ENCODE assay signal across 14 mouse cellular contexts in genomic region chr19:32365111-32365510, GRCm38 (mm10). TPM values are rescaled to one million over a fixed set of nuclear protein-coding genes. Genes with fewer than 3 reads are reported as not detected.
DNase-seq lines count a peak whose midpoint lies in the region; ATAC-seq lines count a peak whose summit lies in the region.
"Had no signal": no experiment of that assay in that cellular context is flagged by ENCODE, and none has a peak within 500 bp of the region (broad histone marks: within the 10 kb centered on the region; RNA-seq: fewer than 3 reads in every experiment).

No protein-coding gene starts in this region.

- DNase-seq in CD4-positive, CD25-positive, alpha-beta regulatory T cell, adult 2 months (ENCODE audit: low read depth, low spot score): peak; percentile 61
- peak; percentile 49 for DNase-seq in layer of hippocampus, adult 9-11 months
- no peak for DNase-seq in layer of hippocampus, postnatal 36 days
- peak; percentile 64 to 83 for DNase-seq in frontal cortex, postnatal 36 days (ENCODE audit: low spot score in 2 of 2)
- peak; percentile 43 for DNase-seq in right cerebral cortex, postnatal 25 days
- no peak for DNase-seq in kidney, adult 9 months
- DNase-seq: adrenal gland, postnatal 14 days; heart, postnatal 10 days; lung, postnatal 14 days; spleen, adult 18-20 months had no signal

- no peak for ATAC-seq in CD4-positive, CD25-positive, alpha-beta regulatory T cell, adult 4 months
- ATAC-seq in megakaryocyte, adult 5-6 weeks (ENCODE audit: poor library complexity, severe bottlenecking): no peak
- ATAC-seq: intestine, embryonic 15.5 days; liver, embryonic 12.5 days had no signal

RNA-seq across cellular contexts. Expression of gene Sgms1, which starts 24.4 kb away (rescaled TPM):
- 10 to 100 TPM; 42.2 to 48.0 TPM for polyA plus RNA-seq in CD4-positive, CD25-positive, alpha-beta regulatory T cell, adult 4 months (2017; shearing (Covaris generic))
- 10 to 100 TPM; 53.6 to 64.1 TPM for total RNA-seq in layer of hippocampus, postnatal 36 days (2021)
- total RNA-seq in megakaryocyte, adult 5-6 weeks (2015): 45.4 and 48.3 TPM in 2 replicates
- 44.9 and 69.6 TPM in 2 replicates for total RNA-seq in megakaryocyte, adult 5-6 weeks (2017)

Comparison
In these comparisons a context has a peak if more than half of its experiments do, and no peak if none do; other contexts are left out.
1. DNase-seq: peak in CD4-positive, CD25-positive, alpha-beta regulatory T cell, adult 2 months (single experiment), layer of hippocampus, adult 9-11 months (single experiment), frontal cortex, postnatal 36 days (2 of 2) and right cerebral cortex, postnatal 25 days (single experiment); none in layer of hippocampus, postnatal 36 days (0 of 2) and kidney, adult 9 months (single experiment).